Mouse (Mus musculus): ENCODE data around the gene Pten.
A peak's percentile ranks its signal among the peaks of the same experiment; 100 is the strongest.
"Not testable (repeated sequence)": the region's sequence is repeated elsewhere in the genome, so short reads cannot be mapped to it uniquely, and the experiment has no call there.

The Pten gene

DNA sequence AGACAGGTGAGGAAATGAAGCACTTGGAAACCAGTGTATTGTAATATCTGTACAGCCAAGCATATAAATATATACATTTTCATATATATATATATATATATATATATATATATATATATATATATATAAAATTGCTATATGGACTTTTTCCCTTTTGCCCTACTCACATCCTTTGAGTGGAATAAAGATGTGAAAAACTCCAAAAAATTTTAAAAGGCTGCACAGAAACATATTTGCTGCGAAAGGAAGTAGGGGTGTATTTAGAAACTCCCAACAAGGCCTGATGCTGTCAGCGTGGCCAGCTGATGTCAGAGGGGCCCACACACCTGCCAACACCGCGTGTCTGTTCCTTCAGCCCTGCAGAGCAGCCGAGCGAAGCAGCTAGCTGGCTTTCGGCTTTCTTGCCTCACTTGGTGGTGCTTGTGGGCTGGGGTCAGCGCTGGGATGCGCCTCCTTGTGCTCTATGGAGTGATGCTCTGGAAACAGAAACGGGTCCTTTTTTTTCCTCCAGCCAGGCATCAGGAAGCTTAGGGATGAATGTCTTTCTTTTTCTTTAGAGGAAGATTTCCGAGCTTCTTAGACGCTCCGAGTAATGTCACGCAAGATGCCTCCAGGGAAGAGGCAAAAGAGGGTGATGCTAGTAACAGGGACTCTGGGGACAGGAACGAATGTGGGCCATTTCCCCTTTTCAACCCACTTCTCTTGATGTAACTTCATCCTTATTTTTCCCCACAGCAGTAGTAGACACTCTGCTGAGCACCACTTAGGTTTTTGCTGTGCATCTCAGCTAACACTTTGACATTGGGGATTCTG is 2.9 kb upstream of the Pten start:
- peak in 1 of 2 experiments; percentile 75 for DNase-seq (ENCODE audit: low spot score in 2 of 2)

DNA sequence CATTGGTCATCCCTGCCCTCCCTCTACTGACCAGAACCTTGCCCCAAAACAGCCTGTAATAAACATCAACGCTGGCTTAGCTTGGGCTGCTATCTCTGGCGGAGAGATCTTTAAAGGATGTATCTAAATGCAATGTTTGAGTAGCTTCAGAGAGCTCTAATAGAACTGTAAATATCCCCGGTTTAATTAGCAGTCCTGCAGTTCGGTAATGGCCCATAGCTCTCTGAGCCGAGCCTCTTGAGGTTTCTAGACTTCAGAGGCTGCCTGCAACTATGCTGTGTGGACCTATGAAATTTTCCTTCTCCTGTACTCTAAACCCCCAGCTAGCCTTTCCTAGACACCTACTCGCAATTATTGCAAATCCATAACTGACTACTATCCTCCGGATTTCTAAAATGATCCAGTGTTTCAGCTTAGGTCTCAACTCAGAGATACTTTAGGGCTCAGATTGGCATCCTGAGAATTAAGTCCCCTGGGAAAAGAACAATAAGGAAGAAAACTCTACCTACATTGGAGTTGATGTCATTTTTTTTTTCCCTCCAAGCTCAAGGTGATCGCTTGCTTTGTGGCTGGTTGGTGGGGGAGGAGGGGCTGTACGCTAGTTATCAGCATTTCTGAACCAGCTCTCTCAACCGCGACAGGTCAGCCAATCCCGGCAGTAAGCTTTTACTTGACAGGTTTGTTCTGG is 2.0 kb upstream of the Pten start:
- DNase-seq (ENCODE audit: low spot score in 2 of 2): no peak

DNA sequence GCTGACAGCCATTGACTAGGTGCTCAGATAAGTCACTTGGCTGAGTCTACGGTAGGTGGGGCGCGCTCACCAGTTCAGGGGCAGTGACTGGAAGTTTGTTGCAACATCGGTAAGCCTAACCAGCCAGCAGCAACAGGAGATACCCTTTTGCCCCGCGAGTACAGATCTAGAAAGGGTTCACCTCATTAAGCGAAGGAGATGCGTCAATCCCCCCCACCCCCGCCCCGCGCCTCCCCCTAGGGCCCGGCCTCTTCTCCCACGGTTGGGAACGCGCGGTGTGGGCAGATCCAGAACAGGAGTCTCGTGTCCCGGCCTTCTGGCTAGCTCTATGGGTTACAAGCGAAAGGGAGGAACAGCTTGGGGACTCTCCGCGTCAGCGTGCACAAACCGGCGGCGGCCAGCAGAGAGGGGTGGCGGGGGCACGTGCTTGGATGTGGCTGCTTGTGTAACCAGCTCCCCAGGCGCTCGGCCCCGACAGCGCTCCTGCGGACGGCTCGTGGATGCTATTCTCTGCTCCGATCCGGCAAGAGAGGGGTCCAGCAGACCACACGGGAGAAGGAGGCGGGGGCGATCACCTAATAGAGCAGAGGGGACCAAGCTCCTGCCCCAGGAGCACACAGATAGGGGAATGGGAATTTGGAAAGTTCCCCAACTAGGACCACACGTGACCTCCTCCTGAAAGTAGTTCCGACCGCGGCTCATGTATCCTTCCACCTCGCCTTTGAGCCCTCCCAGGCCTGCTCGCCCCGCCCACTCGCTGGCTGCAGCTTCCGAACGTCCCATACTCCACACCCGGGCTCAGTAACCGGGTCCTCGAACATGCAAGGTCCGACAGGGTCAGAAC is 1.3 kb upstream of the Pten start:
- peak; percentile 91 to 93 for DNase-seq (ENCODE audit: low spot score in 2 of 2)

DNA sequence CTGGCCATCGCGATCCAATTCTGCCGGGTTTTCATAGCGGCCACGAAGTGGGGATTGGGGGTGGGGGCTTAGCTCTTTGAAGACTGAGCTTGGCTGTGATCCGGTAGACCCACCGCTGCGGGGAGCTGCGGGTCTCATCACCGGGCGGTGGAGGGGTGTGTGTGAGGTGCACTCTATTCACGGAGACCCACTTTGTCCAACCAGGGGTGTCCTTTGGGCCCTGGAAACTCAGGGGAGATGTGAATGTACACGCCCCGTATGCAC is 729 bp upstream of the Pten start:
- no peak for DNase-seq (ENCODE audit: low spot score in 2 of 2)

DNA sequence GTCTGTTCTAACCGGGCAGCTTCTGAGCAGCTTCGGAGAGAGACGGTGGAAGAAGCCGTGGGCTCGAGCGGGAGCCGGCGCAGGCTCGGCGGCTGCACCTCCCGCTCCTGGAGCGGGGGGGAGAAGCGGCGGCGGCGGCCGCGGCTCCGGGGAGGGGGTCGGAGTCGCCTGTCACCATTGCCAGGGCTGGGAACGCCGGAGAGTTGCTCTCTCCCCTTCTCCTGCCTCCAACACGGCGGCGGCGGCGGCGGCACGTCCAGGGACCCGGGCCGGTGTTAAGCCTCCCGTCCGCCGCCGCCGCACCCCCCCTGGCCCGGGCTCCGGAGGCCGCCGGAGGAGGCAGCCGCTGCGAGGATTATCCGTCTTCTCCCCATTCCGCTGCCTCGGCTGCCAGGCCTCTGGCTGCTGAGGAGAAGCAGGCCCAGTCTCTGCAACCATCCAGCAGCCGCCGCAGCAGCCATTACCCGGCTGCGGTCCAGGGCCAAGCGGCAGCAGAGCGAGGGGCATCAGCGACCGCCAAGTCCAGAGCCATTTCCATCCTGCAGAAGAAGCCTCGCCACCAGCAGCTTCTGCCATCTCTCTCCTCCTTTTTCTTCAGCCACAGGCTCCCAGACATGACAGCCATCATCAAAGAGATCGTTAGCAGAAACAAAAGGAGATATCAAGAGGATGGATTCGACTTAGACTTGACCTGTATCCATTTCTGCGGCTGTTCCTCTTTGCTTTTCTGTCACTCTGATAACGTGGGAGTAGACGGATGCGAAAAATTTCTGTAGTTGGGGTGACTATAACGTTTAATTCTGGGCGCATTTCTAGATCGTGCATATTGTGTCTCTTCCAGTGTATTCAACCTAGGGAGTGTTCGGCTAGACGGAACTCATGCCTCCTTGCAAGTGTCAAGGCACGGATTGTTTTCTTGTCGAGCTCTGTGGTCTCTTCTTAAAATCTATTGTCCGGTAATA is 815 bp downstream of the Pten start:
- peak; percentile 20 to 34 for DNase-seq (ENCODE audit: low spot score in 2 of 2)

DNA sequence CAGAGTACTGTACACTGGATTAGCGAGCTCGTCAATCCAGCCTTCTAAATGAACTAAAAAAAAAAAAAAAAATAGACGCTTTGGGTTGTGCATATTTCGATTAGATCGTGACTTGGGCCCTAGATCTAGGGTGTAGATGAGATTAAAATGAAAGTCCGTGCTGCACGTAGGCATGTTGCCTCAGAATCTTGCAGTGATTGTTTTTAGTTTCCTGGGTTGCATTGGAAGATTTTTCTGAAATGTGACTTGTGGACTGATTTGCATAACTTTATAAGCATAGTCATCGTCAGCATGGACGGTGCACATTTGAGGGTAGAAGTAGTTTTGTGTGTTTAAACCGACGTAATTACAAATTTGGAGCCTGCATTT is 1.5 kb downstream of the Pten start:
- no peak for DNase-seq (ENCODE audit: low spot score in 2 of 2)

DNA sequence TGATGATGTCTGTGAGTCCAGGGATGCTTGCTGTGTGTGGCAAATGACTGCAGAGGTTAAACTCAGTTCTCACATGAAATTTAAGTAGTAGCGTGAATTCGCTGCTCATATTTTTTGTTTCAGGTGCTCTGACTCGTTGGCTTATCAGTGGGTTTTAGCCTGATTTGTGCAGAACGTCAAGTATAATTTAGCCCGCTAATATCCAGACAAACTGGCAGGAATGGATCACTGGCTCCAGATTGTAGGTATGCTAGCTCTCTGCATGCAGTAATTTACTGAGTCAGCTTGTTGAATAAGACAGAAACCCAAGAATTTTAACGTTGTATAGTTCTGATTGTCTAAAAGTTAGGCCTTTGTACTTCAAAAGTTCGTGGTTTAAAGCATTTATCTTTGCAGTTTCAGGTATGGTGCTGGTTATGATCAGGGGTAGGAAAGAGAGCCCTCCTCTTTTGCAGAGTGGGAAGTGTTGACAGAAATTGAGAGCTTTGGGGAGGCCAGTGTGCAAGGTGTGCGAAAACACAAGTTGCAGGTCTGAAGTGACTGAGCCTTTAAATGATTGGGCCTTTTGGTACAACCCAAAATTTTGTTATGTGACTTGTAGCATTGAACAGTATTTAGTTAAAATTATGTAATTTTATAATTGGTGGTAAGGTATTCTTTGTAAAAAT is 2.2 kb downstream of the Pten start:
- DNase-seq (ENCODE audit: low spot score in 2 of 2): no peak

DNA sequence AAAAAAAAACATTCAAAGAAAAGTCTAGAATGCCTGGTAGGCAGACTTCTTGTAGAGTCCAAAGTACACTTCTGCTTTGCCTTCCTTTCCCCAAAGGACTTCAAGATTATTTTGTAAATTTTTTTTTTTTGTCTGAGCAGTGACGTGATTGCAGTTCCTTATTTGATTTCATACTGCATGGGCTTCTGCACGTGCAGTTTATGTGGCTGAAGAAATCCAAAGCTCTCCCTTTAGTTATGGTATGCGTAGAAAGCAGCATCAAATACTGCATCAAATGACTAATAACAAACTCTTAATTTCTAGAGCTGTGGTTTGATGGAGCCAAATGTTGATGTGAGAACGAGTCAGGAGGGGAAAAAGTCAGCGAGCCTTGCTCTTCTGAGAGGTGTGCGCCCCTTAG is 3.2 kb downstream of the Pten start:
- peak in 1 of 2 experiments; percentile 28 for DNase-seq (ENCODE audit: low spot score in 2 of 2)

DNA sequence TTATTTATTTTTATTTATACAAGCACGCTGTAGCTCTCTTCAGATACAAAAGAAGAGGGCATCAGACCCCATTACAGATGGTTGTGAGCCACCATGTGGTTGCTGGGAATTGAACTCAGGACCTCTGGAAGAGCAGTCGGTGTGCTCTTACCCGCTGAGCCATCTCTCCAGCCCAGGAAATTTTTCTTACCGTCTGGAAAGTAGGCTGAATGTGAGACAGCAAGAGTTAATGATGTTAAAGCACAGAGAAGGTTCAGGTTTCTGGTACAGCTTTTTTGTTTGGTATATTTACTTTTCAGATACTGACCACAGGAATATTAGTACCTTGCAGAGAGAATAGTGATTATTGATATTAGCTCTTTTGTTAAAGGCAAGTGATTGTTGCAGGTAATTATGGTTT is 3.9 kb downstream of the Pten start:
- no peak for DNase-seq (ENCODE audit: low spot score in 2 of 2)

DNA sequence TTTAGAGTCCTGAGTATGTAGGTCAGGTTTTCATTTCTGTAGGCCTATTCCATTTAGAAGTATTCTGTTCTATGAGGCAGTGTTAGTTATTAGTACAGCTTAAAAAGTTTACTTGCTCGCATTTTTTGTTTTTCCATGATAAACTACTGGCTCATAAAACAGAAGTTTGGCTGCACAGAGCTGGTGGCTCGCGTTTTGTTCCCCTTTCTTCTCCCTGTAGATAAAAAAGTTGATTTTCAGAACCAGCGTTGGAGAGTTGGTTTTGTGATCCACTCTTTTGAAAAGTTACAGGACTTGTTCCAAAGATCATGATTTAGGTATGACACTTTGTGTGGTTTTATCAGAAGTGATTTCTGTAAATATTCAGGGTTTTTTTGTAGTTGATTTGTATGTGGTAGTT is 5.2 kb downstream of the Pten start:
- DNase-seq (ENCODE audit: low spot score in 2 of 2): no peak

DNA sequence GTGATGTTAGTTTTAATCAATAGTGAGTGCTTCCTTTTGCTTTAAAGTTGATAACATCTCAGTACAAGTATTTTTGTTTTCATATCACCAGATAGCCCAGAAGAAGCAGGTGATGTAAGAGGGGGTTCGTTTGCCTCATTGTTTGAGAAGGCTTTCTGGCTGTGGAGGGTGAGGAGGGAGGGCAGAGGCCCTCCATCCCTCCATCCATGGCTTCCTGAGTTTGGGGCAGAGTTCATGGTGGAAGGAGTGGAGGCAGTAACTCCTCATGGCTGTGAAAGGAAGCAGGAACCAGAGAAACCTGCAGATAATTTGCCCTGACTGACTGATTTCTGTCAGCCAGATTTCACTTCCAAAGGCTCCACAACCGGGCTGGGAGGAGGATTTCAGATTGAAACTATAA is 21.1 kb downstream of the Pten start:
- DNase-seq (ENCODE audit: low spot score in 2 of 2): no peak

DNA sequence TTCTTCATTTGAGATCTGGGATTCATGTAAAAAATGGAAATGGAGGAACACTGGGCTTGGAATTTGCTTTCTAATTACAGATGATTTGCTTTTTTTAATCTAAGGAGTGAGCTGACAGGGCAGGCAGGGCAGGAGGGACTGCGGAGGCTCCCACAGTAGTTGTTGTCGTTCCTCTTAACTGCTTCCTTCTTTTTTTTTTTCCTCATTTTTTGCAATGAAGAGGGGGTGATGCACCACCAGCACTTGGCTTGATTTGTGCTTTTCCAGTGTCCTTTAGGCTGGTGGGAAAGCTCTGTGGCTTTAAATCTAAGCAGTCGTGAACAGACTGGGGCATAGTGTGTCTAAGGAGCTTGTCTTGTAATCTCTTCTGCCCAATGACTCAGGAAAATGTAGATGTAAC is 21.8 kb downstream of the Pten start:
- no peak for DNase-seq (ENCODE audit: low spot score in 2 of 2)

DNA sequence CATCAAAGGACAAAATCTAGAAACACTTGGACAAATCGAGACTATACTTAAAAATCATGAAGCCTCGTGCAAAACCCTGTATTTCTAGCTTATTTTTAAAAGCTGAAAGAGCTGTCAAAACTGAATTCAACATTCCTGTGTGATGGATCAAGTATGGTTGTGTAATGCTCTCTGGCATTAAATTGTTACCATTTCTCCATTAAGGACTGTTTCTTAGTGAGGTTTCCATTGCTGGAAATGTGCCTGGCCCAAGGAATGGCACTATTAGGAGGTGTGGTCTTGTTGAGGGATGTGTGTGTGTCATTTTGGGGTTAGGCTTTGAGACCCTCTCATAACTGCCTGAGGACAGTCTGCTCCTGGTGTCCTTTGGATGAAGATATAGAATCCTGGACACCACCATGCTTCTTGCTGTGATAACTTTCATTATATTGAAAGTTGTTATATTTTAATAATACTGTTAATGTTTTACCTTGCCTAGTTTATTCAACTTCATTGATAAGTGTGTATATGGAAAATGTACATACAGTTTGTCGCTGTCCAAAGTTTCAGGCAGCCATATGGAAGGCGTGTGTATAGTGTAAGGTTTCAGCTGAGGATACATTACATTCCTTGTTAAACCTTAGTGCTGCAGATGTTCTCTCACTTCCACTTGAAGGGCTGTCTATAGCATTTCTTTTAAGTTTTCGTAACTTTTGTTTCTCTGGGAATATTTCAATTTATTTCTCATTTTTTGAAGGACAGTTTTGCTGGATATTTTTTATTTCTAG is 24.2 kb downstream of the Pten start:
- DNase-seq (ENCODE audit: low spot score in 2 of 2): no peak

DNA sequence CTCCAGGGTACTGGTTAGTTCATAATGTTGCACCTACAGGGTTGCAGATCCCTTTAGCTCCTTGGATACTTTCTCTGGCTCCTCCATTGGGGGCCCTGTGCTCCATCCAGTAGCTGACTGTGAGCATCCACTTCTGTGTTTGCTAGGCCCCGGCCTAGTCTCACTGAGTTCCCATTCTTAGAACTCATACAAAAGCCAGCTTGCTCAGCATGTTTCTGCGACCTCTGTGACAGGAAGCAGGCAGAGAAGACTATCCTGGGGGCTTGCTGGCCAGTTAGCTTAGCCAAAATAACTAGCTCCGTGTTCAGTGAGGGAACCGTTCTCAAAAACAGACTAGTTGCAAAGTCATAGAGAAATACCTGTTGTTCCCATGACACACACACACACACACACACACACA is 30.1 kb downstream of the Pten start:
- not testable (repeated sequence) for DNase-seq (ENCODE audit: low spot score in 2 of 2)

DNA sequence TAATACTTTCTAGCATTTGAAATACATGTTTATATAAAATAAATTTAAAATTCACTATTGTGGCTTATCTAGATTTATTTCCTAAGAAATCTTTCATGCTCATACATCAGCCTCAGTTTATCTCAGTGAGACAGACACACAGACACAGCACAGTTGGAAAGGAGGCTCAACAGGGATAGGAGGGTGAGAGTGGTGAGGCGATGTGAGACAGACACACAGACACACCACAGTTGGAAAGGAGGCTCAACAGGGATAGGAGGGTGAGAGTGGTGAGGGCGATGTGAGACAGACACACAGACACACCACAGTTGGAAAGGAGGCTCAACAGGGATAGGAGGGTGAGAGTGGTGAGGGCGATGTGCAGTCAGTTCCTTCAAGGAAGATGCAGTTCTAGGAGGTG is 30.7 kb downstream of the Pten start:
- DNase-seq (ENCODE audit: low spot score in 2 of 2): not testable (repeated sequence)

DNA sequence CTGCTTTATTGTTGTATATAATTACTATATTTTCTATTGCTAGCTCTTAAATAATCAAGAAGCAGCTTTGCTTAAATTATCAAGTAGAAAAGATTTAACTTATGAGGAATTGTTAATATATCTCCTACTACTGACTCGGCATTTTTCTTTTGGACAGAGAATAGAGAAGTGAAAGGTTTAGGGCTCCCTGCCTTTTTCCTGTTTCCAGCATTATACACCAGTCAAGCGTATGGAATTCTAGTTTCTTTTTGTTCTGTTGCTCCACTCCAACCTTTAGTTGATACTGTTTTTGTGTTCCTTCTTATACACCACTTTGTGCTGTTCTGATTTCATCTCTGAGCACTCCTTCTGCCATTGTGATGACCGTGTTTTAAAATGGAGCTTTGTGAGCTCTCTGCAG is 32.2 kb downstream of the Pten start:
- DNase-seq (ENCODE audit: low spot score in 2 of 2): no peak

DNA sequence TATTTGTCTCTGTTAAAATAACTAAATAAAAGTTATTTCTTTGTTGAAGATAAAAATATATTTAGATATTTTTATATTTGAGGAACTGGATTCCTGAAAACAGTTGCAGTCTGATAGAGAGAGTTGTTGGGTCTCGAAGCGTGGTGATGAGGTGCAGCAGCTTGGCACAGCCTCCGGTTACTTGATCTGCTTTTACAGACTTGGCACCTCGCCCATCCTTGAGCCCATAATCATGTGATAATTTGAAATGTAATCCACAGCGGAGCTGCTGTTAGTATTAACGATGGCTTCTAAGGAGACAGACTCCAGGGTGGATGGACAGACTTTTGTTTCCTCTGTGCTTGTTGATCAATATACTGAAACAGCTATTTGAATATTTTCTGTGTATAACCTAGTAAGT is 35.3 kb downstream of the Pten start:
- peak in 1 of 2 experiments; percentile 24 for DNase-seq (ENCODE audit: low spot score in 2 of 2)

DNA sequence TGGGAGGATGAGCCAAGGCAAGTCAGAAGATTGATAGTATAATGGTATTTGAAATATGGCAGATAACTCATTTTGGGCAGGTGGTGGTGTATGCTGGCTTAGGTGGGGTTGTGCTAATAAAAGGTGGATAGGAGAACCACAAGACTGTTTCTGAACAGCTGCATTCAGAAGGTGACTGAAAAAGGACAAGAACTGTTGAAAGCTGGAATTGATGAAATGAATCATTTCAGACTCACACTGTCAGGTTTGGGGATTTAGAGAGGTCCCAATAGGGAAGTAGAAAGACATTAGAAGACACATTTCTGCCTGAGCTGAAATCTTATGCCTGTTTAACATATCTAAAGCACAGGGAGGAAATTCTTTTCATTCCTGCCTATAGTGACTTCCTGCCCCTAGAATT is 36.6 kb downstream of the Pten start:
- DNase-seq (ENCODE audit: low spot score in 2 of 2): no peak

DNA sequence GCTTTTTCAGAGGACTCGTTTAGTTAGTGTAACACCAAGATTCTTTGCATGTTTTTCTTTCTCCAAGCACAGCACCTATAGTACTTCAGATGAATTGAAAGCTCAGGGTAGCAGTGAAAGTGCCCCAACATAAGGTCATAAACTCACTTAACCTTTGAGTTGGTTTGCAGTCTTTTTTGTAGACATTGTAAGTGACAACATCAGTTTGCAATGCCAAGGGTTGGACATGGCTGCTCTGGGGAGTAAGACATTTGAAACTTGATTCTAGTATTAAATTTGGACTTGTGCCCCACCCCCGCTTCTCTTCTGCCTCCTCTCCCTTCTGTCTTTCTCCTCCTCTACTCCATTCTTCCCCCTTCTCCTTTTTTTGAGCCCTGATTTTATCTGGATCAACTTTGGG is 43.3 kb downstream of the Pten start:
- no peak for DNase-seq (ENCODE audit: low spot score in 2 of 2)

DNA sequence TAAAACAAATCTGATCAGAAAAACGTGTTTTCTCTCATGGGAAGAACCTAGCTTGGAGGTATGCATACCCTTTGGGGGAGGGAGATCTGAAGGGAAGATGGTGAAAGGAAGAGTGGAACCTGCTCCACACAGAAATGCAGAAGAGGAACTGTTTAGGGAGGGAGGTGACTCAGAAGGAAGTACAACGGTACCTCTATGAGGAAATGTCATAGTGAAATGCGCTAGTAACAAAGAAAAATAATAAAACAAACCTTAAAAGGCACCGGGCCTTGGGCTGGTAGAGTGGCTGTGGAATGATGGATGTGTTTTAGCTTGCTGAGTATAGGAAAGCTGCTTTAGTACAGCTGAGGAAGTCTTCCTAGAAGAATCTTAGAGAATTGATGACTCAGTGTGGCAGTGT is 47.4 kb downstream of the Pten start:
- DNase-seq (ENCODE audit: low spot score in 2 of 2): no peak
